ENCODE assay signal across 9 mouse cellular contexts in the genomic region with DNA sequence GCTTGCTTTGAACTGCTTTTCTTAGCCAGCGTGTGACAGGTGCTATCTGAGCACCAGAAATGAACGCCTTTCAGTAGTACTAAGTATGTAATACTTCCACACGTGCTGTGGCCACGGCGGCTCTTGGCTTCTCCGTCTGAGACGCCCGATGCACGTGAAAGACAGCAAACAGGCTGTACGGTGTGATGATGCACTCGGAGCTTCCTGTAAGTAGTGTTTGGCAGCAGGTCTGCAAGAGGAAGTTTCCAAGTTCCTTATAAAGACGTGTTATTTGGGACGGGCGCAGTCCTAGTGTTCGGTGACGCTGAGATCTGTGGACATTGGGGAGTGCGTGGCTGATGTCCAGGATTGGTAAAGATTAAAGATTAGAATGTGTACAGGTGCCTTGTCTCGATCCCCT. TPM values are rescaled to one million over a fixed set of nuclear protein-coding genes. Genes with fewer than 3 reads are reported as not detected.
DNase-seq lines count a peak whose midpoint lies in the region; ATAC-seq lines count a peak whose summit lies in the region.
"Had no signal": no experiment of that assay in that cellular context is flagged by ENCODE, and none has a peak within 500 bp of the region (broad histone marks: within the 10 kb centered on the region; RNA-seq: fewer than 3 reads in every experiment).

No protein-coding gene starts in this region.

- ATAC-seq in heart, embryonic 16.5 days (replicated peaks; ENCODE audit: extremely low read depth, insufficient read depth, low FRiP score) = no peak

- peak overlapping the region; percentile 55 for H3K4me2 ChIP-seq in heart, embryonic 16.5 days (ENCODE audit: low read depth, low read length)

- 0 out of 2 replicates have a peak overlapping the region, but pooled peaks have one; percentile 28 for H3K9ac ChIP-seq in heart, embryonic 16.5 days (ENCODE audit: low read length)

- peak overlapping the region; percentile 23; the same call in 1 of the 2 replicates for H3K4me3 ChIP-seq in heart, embryonic 16.5 days (ENCODE audit: low read length)

- H3K4me1 ChIP-seq in heart, embryonic 16.5 days (ENCODE audit: control insufficient read depth, insufficient read depth, low read length) = peaks cover 64% of the 10 kb centered on the region

- peak; percentile 45 for DNase-seq in kidney, adult 9 months
- no peak for DNase-seq in kidney, adult 18-20 months
- DNase-seq in T-cell, adult 2 months (ENCODE audit: low spot score) = peak; percentile 67
- DNase-seq in natural killer cell, adult 2 months (ENCODE audit: low spot score in 2 of 2) = peak; percentile 35 to 48
- no peak for DNase-seq in left cerebral cortex, adult 9 months (ENCODE audit: low spot score in 2 of 2)
- DNase-seq in cerebellum, adult 9-11 months = no peak
- DNase-seq in layer of hippocampus, adult 9-11 months = no peak
- DNase-seq: spleen, adult 18-20 months had no signal

- H3K27ac ChIP-seq in heart, embryonic 16.5 days (ENCODE audit: low read length) = no peak overlapping the region

- H3K27me3 ChIP-seq in heart, embryonic 16.5 days (ENCODE audit: control insufficient read depth, insufficient read depth, low read length) = no peaks in the 10 kb centered on the region

- 19% methylated on average over 18 of the region's 18 CpGs for WGBS in heart, embryonic 16.5 days

- no peaks in the 10 kb centered on the region for H3K36me3 ChIP-seq in heart, embryonic 16.5 days (ENCODE audit: control insufficient read depth, insufficient read depth)

- H3K9me3 ChIP-seq in heart, embryonic 16.5 days (replicated peaks; ENCODE audit: control insufficient read depth, low read length) = no peaks in the 10 kb centered on the region

RNA-seq across cellular contexts. Expression of a gene that starts 5.4 kb away (rescaled TPM):
- 16.4 and 18.4 TPM in 2 replicates for polyA plus RNA-seq in heart, embryonic 16.5 days (2015; fragmentation: Nextera tagmentation; extraction: Ambion mirVana)

Comparison
In these comparisons a context has a peak if more than half of its experiments do, and no peak if none do; other contexts are left out.
1. DNase-seq: peak in kidney, adult 9 months (single experiment), T-cell, adult 2 months (single experiment) and natural killer cell, adult 2 months (2 of 2); none in kidney, adult 18-20 months (single experiment), left cerebral cortex, adult 9 months (0 of 2), cerebellum, adult 9-11 months (single experiment) and layer of hippocampus, adult 9-11 months (single experiment).